Mouse (Mus musculus) ovary, postnatal 36 days (tissue): ENCODE measurements around the gene Slc25a42.

Source experiments
- DNase-seq: peaks from one replicate; pipeline ENCODE4 v3.0.0; 2022; ENCODE audit warnings: low spot score, mixed read lengths

Gene Slc25a42

GRCm38 (mm10) chr8:70170116-70170515 is 42.0 kb downstream of the Slc25a42 start:
- DNase-seq = no peak

- DNase-seq = peak; percentile 65
These were observed 45.5 kb downstream of the Slc25a42 start for GRCm38 (mm10) chr8:70166504-70167110.

- no peak for DNase-seq
These were observed 48.8 kb downstream of the Slc25a42 start for GRCm38 (mm10) chr8:70163316-70163715.

GRCm38 (mm10) chr8:70160015-70160414 is 52.1 kb downstream of the Slc25a42 start:
- DNase-seq = no peak

- no peak for DNase-seq
These were observed 52.9 kb downstream of the Slc25a42 start for GRCm38 (mm10) chr8:70159211-70159610.

GRCm38 (mm10) chr8:70158069-70158853 is 53.8 kb downstream of the Slc25a42 start:
- peak; percentile 75 for DNase-seq

- no peak for DNase-seq
These were observed 54.8 kb downstream of the Slc25a42 start for GRCm38 (mm10) chr8:70157240-70157800.

- DNase-seq = peak; percentile 67
These were observed 59.4 kb downstream of the Slc25a42 start for GRCm38 (mm10) chr8:70152537-70153257.

GRCm38 (mm10) chr8:70150158-70150557 is 61.9 kb downstream of the Slc25a42 start:
- no peak for DNase-seq

- no peak for DNase-seq
These were observed 64.2 kb downstream of the Slc25a42 start for GRCm38 (mm10) chr8:70147678-70148607.

GRCm38 (mm10) chr8:70139981-70140380 is 72.1 kb downstream of the Slc25a42 start:
- no peak for DNase-seq

- peak; percentile 99 for DNase-seq
These were observed 72.9 kb downstream of the Slc25a42 start, which contains the start of the genes Rfxank, Borcs8 and Mef2b for GRCm38 (mm10) chr8:70139026-70139857. Rfxank (minus strand) TSS chr8:70139154. Borcs8 (plus strand) TSS chr8:70139499. Mef2b (plus strand) TSS chr8:70139711.

GRCm38 (mm10) chr8:70137890-70138289 is 74.2 kb downstream of the Slc25a42 start:
- no peak for DNase-seq

GRCm38 (mm10) chr8:70136591-70136990 is 75.5 kb downstream of the Slc25a42 start:
- DNase-seq = no peak

- DNase-seq = no peak
These were observed 77.2 kb downstream of the Slc25a42 start for GRCm38 (mm10) chr8:70134931-70135330.
